Mouse (Mus musculus): ENCODE results near the gene Vmn1r181. TPM values are rescaled to one million over a fixed set of nuclear protein-coding genes. Genes with fewer than 3 reads are reported as not detected.
"Not testable (repeated sequence)": the region's sequence is repeated elsewhere in the genome, so short reads cannot be mapped to it uniquely, and the experiment has no call there.

The Vmn1r181 gene
- not detected for polyA plus RNA-seq (2012; fragmentation: generic; extraction: Trizol)
- long read RNA-seq, experiment 1, result 0 reads
- long read RNA-seq, experiment 2, result 0 reads

DNA sequence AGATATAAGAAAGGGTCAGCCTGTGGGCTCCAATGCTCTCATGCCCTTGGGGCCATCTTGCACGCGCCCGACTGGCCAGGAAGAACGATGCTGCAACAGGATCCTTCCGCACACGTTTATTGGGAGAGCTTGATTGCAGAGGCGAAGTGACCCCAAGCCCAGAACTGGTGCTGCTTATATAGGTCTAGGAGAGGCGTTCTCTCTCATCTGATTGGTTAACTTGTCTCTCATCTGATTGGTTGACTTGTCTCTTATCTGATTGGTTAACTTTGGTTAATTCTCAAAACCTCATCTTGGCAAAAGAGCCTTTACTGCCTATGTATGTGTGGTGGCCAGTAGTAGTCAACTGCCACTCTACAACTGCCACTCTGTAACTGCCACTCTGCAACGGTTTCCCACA, at the start of gene Vmn1r181:
TSS of gene Vmn1r181 (plus strand) at position 301 of the 400 bp plus-strand sequence.
- not testable (repeated sequence) for H3K4me3 ChIP-seq (ENCODE audit: insufficient read depth, poor library complexity, severe bottlenecking); H3K79me3 ChIP-seq (ENCODE audit: low read depth); H3ac ChIP-seq (ENCODE audit: control insufficient read depth, insufficient read length, low read depth); H3K36me3 ChIP-seq (ENCODE audit: control insufficient read depth, insufficient read depth); H3K79me2 ChIP-seq (ENCODE audit: control insufficient read depth, insufficient read depth); H3K27me3 ChIP-seq (ENCODE audit: control insufficient read depth, insufficient read depth, insufficient read length)

DNA sequence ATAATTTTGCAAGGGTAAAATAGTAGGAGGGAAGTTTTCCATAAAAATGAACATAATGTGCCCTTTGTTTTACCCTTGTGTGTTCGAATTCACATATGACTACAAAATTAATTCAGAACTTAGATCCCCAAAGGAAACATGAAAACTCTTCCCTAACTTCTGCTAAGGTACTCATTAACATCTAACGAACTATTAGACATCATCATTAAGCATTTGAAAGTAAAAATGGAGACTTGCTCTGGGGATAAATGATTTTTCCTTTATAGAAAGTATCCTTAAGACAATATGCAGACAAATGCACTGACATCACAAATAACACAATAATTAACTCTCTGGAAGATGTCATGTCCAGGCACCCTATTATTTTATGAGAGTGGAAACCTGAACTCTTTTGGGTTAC, 47.7 kb upstream of the Vmn1r181 start, which contains the start of gene Vmn1r179:
TSS of gene Vmn1r179 (plus strand) at position 301 of the 400 bp plus-strand sequence.
- TF ChIP-seq CTCF (IDR thresholded peaks at IDR 0.05; ENCODE audit: control insufficient read depth, insufficient read depth, insufficient read length), result no peak
- no peak for TF ChIP-seq USF1 (IDR thresholded peaks at IDR 0.05; ENCODE audit: low read depth)
- no peak for TF ChIP-seq MYOG (IDR thresholded peaks at IDR 0.05; ENCODE audit: control insufficient read depth, extremely low read depth, insufficient read length)
- TF ChIP-seq MYOD1 (IDR thresholded peaks at IDR 0.05; ENCODE audit: control insufficient read depth, insufficient read length, low read depth), result no peak
- no peak for TF ChIP-seq FOSL1 (IDR thresholded peaks at IDR 0.05; ENCODE audit: insufficient read depth, low read length, poor library complexity, severe bottlenecking)
- no peak for TF ChIP-seq MAX (IDR thresholded peaks at IDR 0.05)
- Histone ChIP-seq H3K79me2 (ENCODE audit: control insufficient read depth, insufficient read depth) (no peaks in the 10 kb centered on the region), H3K79me3 (ENCODE audit: low read depth) (no peaks in the 10 kb centered on the region), H3ac (ENCODE audit: control insufficient read depth, insufficient read length, low read depth) (no peak within 1 kb of the TSS), H3K36me3 (ENCODE audit: control insufficient read depth, insufficient read depth) (no peaks in the 10 kb centered on the region), H3K4me3 (ENCODE audit: insufficient read depth, poor library complexity, severe bottlenecking) (no peak within 1 kb of the TSS), H3K27me3 (ENCODE audit: control insufficient read depth, insufficient read depth, insufficient read length) (no peaks in the 10 kb centered on the region)

DNA sequence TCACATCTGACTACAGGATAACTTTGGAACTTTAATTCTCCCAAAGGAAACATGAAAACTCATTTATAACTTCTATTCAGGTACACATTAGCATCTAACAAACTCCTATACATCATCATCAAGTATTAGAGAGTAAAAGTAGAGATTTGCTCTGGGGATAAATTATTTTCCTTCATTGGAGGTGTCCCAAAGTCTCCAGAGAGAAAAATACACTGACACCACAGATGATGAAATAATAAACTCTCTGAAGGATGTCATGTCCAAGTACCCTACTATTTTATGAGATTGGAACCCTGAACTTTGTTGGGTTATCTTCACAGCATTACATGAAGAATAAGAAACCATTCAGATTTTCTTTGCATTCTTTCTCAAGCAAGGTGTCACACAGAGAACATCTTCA, 24.1 kb upstream of the Vmn1r181 start, which contains the start of gene Vmn1r180:
TSS of gene Vmn1r180 (plus strand) at position 301 of the 400 bp plus-strand sequence.
- Histone ChIP-seq H3ac (ENCODE audit: control insufficient read depth, insufficient read length, low read depth) (no peak within 1 kb of the TSS), H3K36me3 (ENCODE audit: control insufficient read depth, insufficient read depth) (no peaks in the 10 kb centered on the region), H3K79me2 (ENCODE audit: control insufficient read depth, insufficient read depth) (no peaks in the 10 kb centered on the region), H3K4me3 (ENCODE audit: insufficient read depth, poor library complexity, severe bottlenecking) (no peak within 1 kb of the TSS), H3K79me3 (ENCODE audit: low read depth) (no peaks in the 10 kb centered on the region), H3K27me3 (ENCODE audit: control insufficient read depth, insufficient read depth, insufficient read length) (no peaks in the 10 kb centered on the region)
- TF ChIP-seq MYOG (IDR thresholded peaks at IDR 0.05; ENCODE audit: control insufficient read depth, extremely low read depth, insufficient read length), result no peak
- TF ChIP-seq MYOD1 (IDR thresholded peaks at IDR 0.05; ENCODE audit: control insufficient read depth, insufficient read length, low read depth), result no peak
- no peak for TF ChIP-seq FOSL1 (IDR thresholded peaks at IDR 0.05; ENCODE audit: insufficient read depth, low read length, poor library complexity, severe bottlenecking)
- no peak for TF ChIP-seq MAX (IDR thresholded peaks at IDR 0.05)
- TF ChIP-seq CTCF (IDR thresholded peaks at IDR 0.05; ENCODE audit: control insufficient read depth, insufficient read depth, insufficient read length), result no peak
- TF ChIP-seq USF1 (IDR thresholded peaks at IDR 0.05; ENCODE audit: low read depth), result no peak
- no peak for TF ChIP-seq CEBPB (IDR thresholded peaks at IDR 0.05; ENCODE audit: low read depth)

DNA sequence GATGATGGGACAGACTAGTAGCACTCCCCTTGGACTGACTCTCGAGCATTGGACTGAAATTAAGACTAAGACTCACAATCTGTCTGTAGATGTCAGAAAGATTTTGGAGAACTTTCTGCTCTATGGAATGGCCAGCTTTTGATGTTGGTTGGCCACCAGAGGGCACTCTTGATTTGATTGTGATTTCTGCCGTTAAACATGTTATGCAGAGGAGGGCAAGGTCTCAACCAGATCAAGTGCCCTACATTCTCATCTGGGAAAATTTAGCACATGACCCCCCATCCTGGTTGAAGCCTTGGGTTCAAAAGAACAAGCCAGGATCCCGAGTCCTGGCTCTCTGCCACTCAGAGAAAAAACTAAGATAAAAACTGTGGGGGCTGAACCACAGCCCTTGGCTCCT, 6.4 kb upstream of the Vmn1r181 start:
- H3K4me3 ChIP-seq (ENCODE audit: insufficient read depth, poor library complexity, severe bottlenecking); H3K27me3 ChIP-seq (ENCODE audit: control insufficient read depth, insufficient read depth, insufficient read length); H3ac ChIP-seq (ENCODE audit: control insufficient read depth, insufficient read length, low read depth); H3K79me2 ChIP-seq (ENCODE audit: control insufficient read depth, insufficient read depth); H3K36me3 ChIP-seq (ENCODE audit: control insufficient read depth, insufficient read depth); H3K79me3 ChIP-seq (ENCODE audit: low read depth): not testable (repeated sequence)

DNA sequence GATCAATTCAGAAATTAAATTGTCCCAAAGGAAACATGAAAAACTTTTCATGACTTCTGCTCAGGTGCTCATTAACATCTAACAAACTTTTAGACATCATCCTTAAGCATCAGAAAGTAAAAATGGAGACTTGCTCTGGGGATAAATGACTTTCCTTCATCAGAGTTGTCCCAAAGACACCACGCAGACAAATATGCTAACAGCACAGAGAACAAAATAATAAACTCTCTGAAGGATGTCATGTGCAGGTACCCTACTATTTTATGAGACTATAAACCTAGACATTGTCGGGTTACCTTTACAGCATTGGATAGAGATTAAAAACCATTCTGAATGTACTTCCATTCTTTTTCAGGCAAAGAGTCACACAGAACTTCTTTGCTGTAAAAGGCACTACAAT, 27.0 kb downstream of the Vmn1r181 start, which contains the start of gene V1rd19:
TSS of gene V1rd19 (plus strand) at position 301 of the 400 bp plus-strand sequence.
- H3K79me2 ChIP-seq (ENCODE audit: control insufficient read depth, insufficient read depth), result no peaks in the 10 kb centered on the region
- no peaks in the 10 kb centered on the region for H3K27me3 ChIP-seq (ENCODE audit: control insufficient read depth, insufficient read depth, insufficient read length)
- H3K36me3 ChIP-seq (ENCODE audit: control insufficient read depth, insufficient read depth), result no peaks in the 10 kb centered on the region
- no peaks in the 10 kb centered on the region for H3K79me3 ChIP-seq (ENCODE audit: low read depth)
- H3K4me3 ChIP-seq (ENCODE audit: insufficient read depth, poor library complexity, severe bottlenecking), result no peak within 1 kb of the TSS
- TF ChIP-seq FOSL1 (IDR thresholded peaks at IDR 0.05; ENCODE audit: insufficient read depth, low read length, poor library complexity, severe bottlenecking) (no peak), USF1 (IDR thresholded peaks at IDR 0.05; ENCODE audit: low read depth) (no peak), MYOD1 (IDR thresholded peaks at IDR 0.05; ENCODE audit: control insufficient read depth, insufficient read length, low read depth) (no peak), MYOG (IDR thresholded peaks at IDR 0.05; ENCODE audit: control insufficient read depth, extremely low read depth, insufficient read length) (no peak), MAX (IDR thresholded peaks at IDR 0.05) (no peak)
- no peak within 1 kb of the TSS for H3ac ChIP-seq (ENCODE audit: control insufficient read depth, insufficient read length, low read depth)

Other genes with a start within 250 kb of the Vmn1r181 start
- not detected for gene Vmn1r174, start 222.3 kb upstream of the Vmn1r181 start, polyA plus RNA-seq (2012; fragmentation: generic; extraction: Trizol)
- not detected for gene Vmn1r175, start 164.0 kb upstream of the Vmn1r181 start, polyA plus RNA-seq (2012; fragmentation: generic; extraction: Trizol)
- not detected for gene Vmn1r176, start 137.2 kb upstream of the Vmn1r181 start, polyA plus RNA-seq (2012; fragmentation: generic; extraction: Trizol)
- not detected for gene Vmn1r177, start 108.2 kb upstream of the Vmn1r181 start, polyA plus RNA-seq (2012; fragmentation: generic; extraction: Trizol)
- not detected for gene Vmn1r178, start 82.6 kb upstream of the Vmn1r181 start, polyA plus RNA-seq (2012; fragmentation: generic; extraction: Trizol)
- not detected for gene Vmn1r179, start 47.6 kb upstream of the Vmn1r181 start, polyA plus RNA-seq (2012; fragmentation: generic; extraction: Trizol)
- gene Vmn1r180, start 24.0 kb upstream of the Vmn1r181 start, polyA plus RNA-seq (2012; fragmentation: generic; extraction: Trizol), result not detected
- gene V1rd19, start 27.1 kb downstream of the Vmn1r181 start, polyA plus RNA-seq (2012; fragmentation: generic; extraction: Trizol), result not detected
- not detected for gene Vmn1r183, start 78.6 kb downstream of the Vmn1r181 start, polyA plus RNA-seq (2012; fragmentation: generic; extraction: Trizol)
- gene Zfp180, start 107.3 kb downstream of the Vmn1r181 start, polyA plus RNA-seq (2012; fragmentation: generic; extraction: Trizol), result 8.1 TPM
- gene Zfp112, start 137.7 kb downstream of the Vmn1r181 start, polyA plus RNA-seq (2012; fragmentation: generic; extraction: Trizol), result 0.48 TPM
- 1.5 TPM for gene Zfp235, start 159.6 kb downstream of the Vmn1r181 start, polyA plus RNA-seq (2012; fragmentation: generic; extraction: Trizol)
- gene Zfp114, start 200.4 kb downstream of the Vmn1r181 start, polyA plus RNA-seq (2012; fragmentation: generic; extraction: Trizol), result not detected
- gene Zfp111, start 236.8 kb downstream of the Vmn1r181 start, polyA plus RNA-seq (2012; fragmentation: generic; extraction: Trizol), result 2.0 TPM

All from C2C12 (cell line).